Mouse (Mus musculus): ENCODE data around the gene Lamtor1. TPM values are rescaled to one million over a fixed set of nuclear protein-coding genes. Genes with fewer than 3 reads are reported as not detected.

Lamtor1 gene
- 151 and 161 TPM in 2 replicates for polyA plus RNA-seq (2014; fragmentation: Nextera tagmentation; extraction: Ambion mirVana)

DNA sequence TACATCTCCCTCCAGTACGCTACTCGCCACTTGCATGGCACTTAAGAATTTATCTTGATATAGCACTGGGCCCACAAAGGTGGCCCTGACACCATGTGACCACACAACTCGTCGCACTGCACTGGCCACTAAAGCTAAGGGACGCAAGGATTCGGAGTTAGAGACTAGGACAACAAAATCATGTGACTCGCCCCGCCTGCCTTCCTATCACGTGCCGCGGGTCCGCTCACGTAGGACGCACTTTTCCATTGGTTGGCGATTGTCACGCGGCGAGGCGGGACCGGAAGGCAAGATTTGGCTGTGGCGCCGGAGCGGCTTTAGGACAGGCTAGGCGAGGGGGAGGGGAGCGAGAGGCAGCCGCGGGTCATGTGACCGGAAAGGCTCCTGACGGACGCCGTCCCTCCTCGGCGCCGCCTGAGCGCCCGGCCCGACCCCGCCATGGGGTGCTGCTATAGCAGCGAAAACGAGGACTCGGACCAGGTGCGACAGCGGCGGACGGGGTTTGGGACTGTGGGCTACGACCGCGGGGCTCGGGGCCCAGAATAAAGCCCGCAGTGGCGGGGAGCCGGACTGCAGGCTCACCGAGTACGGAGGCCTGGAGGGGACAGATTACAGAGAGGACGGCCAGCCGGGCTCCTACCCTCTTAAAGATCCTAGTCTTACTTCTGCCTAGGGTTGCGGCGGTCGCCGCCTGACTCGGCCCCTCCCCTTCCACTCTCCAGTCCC, at the start of gene Lamtor1:
TSS of gene Lamtor1 (plus strand) at position 344 of the 726 bp plus-strand sequence.
- Histone ChIP-seq H3K9ac (peak within 1 kb of the TSS; percentile 88), H3K27me3 (ENCODE audit: insufficient read depth, low read length) (no peaks in the 10 kb centered on the region), H3K4me1 (ENCODE audit: insufficient read depth) (no peaks in the 10 kb centered on the region), H3K4me3 (ENCODE audit: low read depth, low read length) (peak within 1 kb of the TSS; percentile 81), H3K4me2 (peak within 1 kb of the TSS; percentile 62), H3K9me3 (ENCODE audit: low read depth, low read length) (no peaks in the 10 kb centered on the region), H3K36me3 (ENCODE audit: insufficient read depth) (peaks cover 13% of the 10 kb centered on the region), H3K27ac (ENCODE audit: low read depth) (peak within 1 kb of the TSS; percentile 96)
- WGBS: under 1% methylated on average over 60 of the region's 61 CpGs
- TF ChIP-seq CTCF (IDR thresholded peaks at IDR 0.05; ENCODE audit: low read depth): no peak
- ATAC-seq (ENCODE audit: insufficient read depth) (peak; percentile 97), DNase-seq (peak; percentile 100)

DNA sequence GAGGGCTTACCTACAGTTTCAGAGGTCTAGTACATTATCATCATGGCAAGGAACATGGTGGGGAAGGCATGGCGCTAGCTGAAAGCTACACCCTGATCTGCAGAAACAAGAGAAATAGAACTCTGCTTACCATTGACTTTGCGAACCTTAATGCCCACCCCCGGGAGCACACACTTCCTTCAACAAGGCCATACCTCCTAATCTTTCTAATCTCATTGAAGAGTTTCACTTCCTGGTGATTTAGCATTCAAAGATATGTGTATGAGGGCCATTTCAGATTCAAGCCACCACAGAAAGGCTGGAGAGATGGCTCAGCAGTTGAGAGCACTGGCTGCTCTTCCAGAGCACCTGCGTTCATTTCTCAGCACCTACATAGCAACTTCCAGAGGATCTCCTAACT, 48.6 kb upstream of the Lamtor1 start, which contains the start of gene Folr2:
TSS of gene Folr2 (minus strand) at position 101 of the 400 bp plus-strand sequence.
- DNase-seq: no peak
- no peak within 1 kb of the TSS for H3K4me2 ChIP-seq
- no peak for ATAC-seq (ENCODE audit: insufficient read depth)
- no peaks in the 10 kb centered on the region for H3K36me3 ChIP-seq (ENCODE audit: insufficient read depth)
- H3K9me3 ChIP-seq (ENCODE audit: low read depth, low read length): no peaks in the 10 kb centered on the region
- no peaks in the 10 kb centered on the region for H3K27me3 ChIP-seq (ENCODE audit: insufficient read depth, low read length)
- H3K4me3 ChIP-seq (ENCODE audit: low read depth, low read length): no peak within 1 kb of the TSS
- H3K27ac ChIP-seq (ENCODE audit: low read depth): no peak within 1 kb of the TSS
- WGBS: 86% methylated on average over 4 of the region's 4 CpGs
- TF ChIP-seq CTCF (IDR thresholded peaks at IDR 0.05; ENCODE audit: low read depth): no peak
- H3K9ac ChIP-seq: no peak within 1 kb of the TSS
- no peaks in the 10 kb centered on the region for H3K4me1 ChIP-seq (ENCODE audit: insufficient read depth)

DNA sequence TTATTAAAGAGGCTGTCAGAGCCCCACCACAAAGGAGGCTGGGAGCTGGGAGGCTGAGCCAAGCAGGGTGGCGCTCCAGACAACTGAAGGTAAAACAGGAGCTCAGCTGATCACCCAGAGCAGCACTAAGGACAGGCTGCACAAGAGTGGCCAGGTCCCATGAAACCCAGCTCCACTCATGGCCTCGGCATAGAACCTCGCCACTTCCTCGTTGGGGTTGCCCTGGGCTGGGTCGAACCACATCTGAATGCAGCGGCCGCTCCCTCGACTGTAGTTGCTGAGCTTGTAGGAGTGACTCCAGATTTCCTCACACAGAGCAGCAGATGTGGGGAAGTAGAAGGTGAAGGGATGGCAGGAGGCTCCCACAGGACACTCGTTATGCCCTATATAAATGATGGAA, 47.3 kb upstream of the Lamtor1 start:
- WGBS: 73% methylated on average over 9 of the region's 9 CpGs
- no peaks in the 10 kb centered on the region for H3K27me3 ChIP-seq (ENCODE audit: insufficient read depth, low read length)
- no peak overlapping the region for H3K27ac ChIP-seq (ENCODE audit: low read depth)
- no peaks in the 10 kb centered on the region for H3K36me3 ChIP-seq (ENCODE audit: insufficient read depth)
- H3K9ac ChIP-seq: no peak overlapping the region
- no peak; the same call in 1 of the 2 replicates for ATAC-seq (ENCODE audit: insufficient read depth)
- no peak for TF ChIP-seq CTCF (IDR thresholded peaks at IDR 0.05; ENCODE audit: low read depth)
- no peak overlapping the region for H3K4me3 ChIP-seq (ENCODE audit: low read depth, low read length)
- DNase-seq: no peak
- no peaks in the 10 kb centered on the region for H3K4me1 ChIP-seq (ENCODE audit: insufficient read depth)
- no peaks in the 10 kb centered on the region for H3K9me3 ChIP-seq (ENCODE audit: low read depth, low read length)
- H3K4me2 ChIP-seq: no peak overlapping the region

DNA sequence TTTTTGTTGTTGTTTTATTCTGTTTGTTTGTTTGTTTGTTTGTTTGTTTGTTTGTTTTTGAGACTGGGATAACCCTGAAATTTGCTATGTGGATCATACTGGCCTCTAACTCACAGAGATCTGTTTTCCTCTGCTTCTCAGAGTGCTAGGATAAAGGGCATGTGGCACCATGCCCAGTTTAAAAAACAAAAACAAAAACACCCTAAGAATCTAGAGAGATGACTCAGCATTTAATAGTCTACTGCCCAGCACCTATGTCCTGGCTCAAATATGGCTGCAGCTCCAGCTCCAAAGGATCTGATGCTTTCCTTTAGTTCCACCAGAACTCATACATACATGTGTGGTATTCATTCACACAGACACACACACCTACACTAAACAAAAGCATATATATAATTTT, 44.7 kb upstream of the Lamtor1 start:
- no peak overlapping the region for H3K27ac ChIP-seq (ENCODE audit: low read depth)
- no peaks in the 10 kb centered on the region for H3K36me3 ChIP-seq (ENCODE audit: insufficient read depth)
- no peak overlapping the region for H3K4me3 ChIP-seq (ENCODE audit: low read depth, low read length)
- H3K4me2 ChIP-seq: no peak overlapping the region
- no peak overlapping the region for H3K9ac ChIP-seq
- DNase-seq (no peak), ATAC-seq (ENCODE audit: insufficient read depth) (no peak)
- TF ChIP-seq CTCF (IDR thresholded peaks at IDR 0.05; ENCODE audit: low read depth): no peak
- H3K4me1 ChIP-seq (ENCODE audit: insufficient read depth): no peaks in the 10 kb centered on the region
- H3K27me3 ChIP-seq (ENCODE audit: insufficient read depth, low read length): no peaks in the 10 kb centered on the region
- no peaks in the 10 kb centered on the region for H3K9me3 ChIP-seq (ENCODE audit: low read depth, low read length)

DNA sequence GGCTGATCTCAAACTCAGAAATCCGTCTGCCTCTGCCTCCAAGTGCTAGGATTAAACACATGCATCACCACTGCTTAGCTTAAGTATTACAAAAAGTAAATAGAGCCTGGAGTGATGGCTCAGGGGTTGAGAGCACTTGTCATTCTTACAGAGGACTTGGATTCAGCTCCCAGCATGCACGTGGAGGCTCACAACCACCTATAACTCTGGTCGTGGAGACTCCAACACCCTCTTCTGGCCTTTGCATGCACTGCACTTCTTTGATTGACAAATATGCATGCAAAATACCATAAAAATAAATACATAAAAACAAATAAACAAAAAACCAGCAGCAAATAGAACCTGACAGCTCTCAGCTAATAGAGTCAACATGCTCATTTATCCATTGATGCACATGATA, 43.4 kb upstream of the Lamtor1 start:
- 45% methylated on average over 3 of the region's 3 CpGs for WGBS
- DNase-seq (no peak), ATAC-seq (ENCODE audit: insufficient read depth) (no peak)
- no peaks in the 10 kb centered on the region for H3K9me3 ChIP-seq (ENCODE audit: low read depth, low read length)
- H3K27me3 ChIP-seq (ENCODE audit: insufficient read depth, low read length): no peaks in the 10 kb centered on the region
- H3K27ac ChIP-seq (ENCODE audit: low read depth): no peak overlapping the region
- H3K9ac ChIP-seq: no peak overlapping the region
- 0 out of 2 replicates have a peak, but pooled peaks have one; percentile 11 for TF ChIP-seq CTCF (IDR thresholded peaks at IDR 0.05; ENCODE audit: low read depth)
- H3K4me3 ChIP-seq (ENCODE audit: low read depth, low read length): no peak overlapping the region
- no peaks in the 10 kb centered on the region for H3K4me1 ChIP-seq (ENCODE audit: insufficient read depth)
- H3K36me3 ChIP-seq (ENCODE audit: insufficient read depth): no peaks in the 10 kb centered on the region
- no peak overlapping the region for H3K4me2 ChIP-seq

DNA sequence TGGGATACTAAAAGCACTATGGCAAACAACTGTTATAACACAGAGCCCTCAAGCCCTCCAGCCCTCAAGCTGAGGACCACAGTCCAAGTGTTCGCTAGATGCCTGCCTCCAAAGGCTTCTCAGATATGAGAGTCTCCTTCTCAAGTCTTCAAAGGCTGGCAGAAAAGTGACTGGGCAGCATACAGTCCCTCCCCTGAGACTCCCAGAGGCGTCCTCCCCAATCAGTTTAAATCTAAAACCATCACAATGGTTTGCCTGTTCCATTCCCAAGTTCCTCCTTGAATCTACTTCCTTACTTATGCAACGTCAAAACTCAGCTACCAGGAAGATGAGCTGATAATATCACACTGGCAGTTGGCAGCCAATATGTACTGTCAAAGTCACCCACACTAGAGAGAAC, 42.3 kb upstream of the Lamtor1 start, which contains the start of gene Anapc15:
TSS of gene Anapc15 (plus strand) at position 301 of the 400 bp plus-strand sequence.
- Histone ChIP-seq H3K4me1 (ENCODE audit: insufficient read depth) (no peaks in the 10 kb centered on the region), H3K4me2 (no peak within 1 kb of the TSS), H3K9ac (no peak within 1 kb of the TSS), H3K27me3 (ENCODE audit: insufficient read depth, low read length) (no peaks in the 10 kb centered on the region), H3K27ac (ENCODE audit: low read depth) (no peak within 1 kb of the TSS), H3K36me3 (ENCODE audit: insufficient read depth) (no peaks in the 10 kb centered on the region), H3K4me3 (ENCODE audit: low read depth, low read length) (no peak within 1 kb of the TSS), H3K9me3 (ENCODE audit: low read depth, low read length) (no peaks in the 10 kb centered on the region)
- ATAC-seq (ENCODE audit: insufficient read depth) (no peak), DNase-seq (no peak)
- WGBS: 59% methylated on average over 3 of the region's 3 CpGs
- no peak for TF ChIP-seq CTCF (IDR thresholded peaks at IDR 0.05; ENCODE audit: low read depth)

DNA sequence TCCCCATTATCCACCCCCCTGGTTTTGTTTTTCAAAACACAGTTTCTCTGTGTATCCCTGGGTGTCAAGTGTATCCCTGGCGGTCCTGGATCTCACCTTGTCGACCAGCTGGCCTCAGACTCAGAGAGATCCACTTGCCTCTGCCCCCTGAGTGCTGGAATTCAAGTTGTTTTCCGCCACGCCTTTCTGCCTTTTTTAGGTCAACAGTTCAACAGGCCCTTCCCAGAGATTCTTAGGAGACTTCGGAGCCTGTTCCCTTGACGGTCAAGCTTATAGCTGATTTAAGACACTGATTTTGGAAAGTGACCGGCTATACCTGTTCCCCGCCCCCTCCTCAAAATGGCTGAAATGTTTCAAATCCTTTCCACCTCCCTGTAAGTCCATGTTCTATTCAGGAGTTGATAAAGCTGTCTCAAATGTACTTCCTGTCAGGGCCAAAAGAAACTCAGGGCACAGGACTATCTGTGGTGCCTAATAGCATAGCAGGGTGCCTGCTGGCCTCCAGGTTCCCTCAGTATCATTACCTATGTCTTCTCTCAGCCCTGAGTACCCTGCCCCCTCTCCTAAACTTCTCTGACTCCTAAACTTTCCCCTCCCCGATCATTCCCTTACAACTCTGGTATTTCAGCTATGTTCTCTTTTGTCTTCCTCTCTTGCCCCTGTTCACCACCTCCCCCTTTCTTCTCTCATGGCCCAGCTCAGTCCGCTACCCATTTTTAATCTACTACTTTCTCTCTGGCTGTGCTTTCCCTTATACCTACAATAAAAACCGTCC, 39.0 kb upstream of the Lamtor1 start:
- no peak for ATAC-seq (ENCODE audit: insufficient read depth)
- no peaks in the 10 kb centered on the region for H3K4me1 ChIP-seq (ENCODE audit: insufficient read depth)
- no peak for TF ChIP-seq CTCF (IDR thresholded peaks at IDR 0.05; ENCODE audit: low read depth)
- H3K36me3 ChIP-seq (ENCODE audit: insufficient read depth): no peaks in the 10 kb centered on the region
- H3K4me2 ChIP-seq: no peak overlapping the region
- no peak for DNase-seq
- H3K9ac ChIP-seq: no peak overlapping the region
- H3K4me3 ChIP-seq (ENCODE audit: low read depth, low read length): no peak overlapping the region
- 74% methylated on average over 11 of the region's 11 CpGs for WGBS
- H3K27me3 ChIP-seq (ENCODE audit: insufficient read depth, low read length): no peaks in the 10 kb centered on the region
- H3K27ac ChIP-seq (ENCODE audit: low read depth): no peak overlapping the region
- no peaks in the 10 kb centered on the region for H3K9me3 ChIP-seq (ENCODE audit: low read depth, low read length)
